Mouse (Mus musculus): ENCODE measurements around the gene Zcchc10.

Gene Zcchc10

DNA sequence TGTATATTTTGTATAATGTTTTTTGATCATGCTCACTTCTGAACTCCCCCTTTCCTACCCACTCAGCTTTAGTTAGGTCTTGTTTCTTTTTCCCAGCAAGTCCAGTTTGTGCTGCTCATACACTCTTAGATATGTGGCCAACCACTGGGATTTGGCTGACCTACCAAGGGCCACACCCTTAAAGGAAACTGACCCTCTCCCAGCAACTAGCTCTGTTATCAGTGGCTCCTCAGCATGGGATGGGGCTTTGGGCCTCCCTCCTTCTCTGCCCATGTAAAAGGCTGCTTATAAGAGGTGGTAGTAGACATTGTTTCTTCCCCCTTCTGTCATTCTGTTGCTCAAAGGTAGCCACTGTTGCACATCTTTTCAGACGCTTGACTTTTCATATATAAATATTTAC is 54.4 kb downstream of the Zcchc10 start:
- in situ Hi-C loops (cut with MboI, MseI) = no loop called here

All from regulatory T cell (primary cell).